Mouse (Mus musculus): ENCODE measurements around the gene Rbms3. TPM values are rescaled to one million over a fixed set of nuclear protein-coding genes. Genes with fewer than 3 reads are reported as not detected.

Rbms3 gene
- polyA plus RNA-seq, 1 experiment from 2014 or later, result 75.1 TPM

DNA sequence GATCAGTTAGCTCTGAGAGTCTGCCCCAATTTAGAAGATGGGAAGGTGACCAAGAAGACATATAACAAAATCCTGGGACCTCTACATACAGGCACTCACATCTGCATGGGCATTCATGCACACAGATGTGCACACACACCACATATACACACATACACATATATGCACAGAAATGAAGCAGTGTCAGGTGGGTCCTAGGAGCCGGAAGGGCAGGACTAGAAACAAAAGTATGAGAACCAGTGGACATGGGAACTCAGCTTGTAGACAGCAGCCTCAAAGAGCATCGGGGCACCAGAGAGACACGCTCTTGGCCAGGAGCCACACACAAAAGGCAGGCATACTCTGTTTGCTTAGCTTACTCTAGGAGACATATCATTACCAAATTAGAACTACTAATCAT lies 310.4 kb downstream of the Rbms3 start:
- H3K27ac ChIP-seq (ENCODE audit: low read depth, low read length), result no peak overlapping the region
- H3K4me3 ChIP-seq (ENCODE audit: low read length), result no peak overlapping the region
- H3K4me2 ChIP-seq (ENCODE audit: low read length), result no peak overlapping the region
- H3K9me3 ChIP-seq (ENCODE audit: control insufficient read depth, low read length), result no peaks in the 10 kb centered on the region
- no peaks in the 10 kb centered on the region for H3K4me1 ChIP-seq (ENCODE audit: control insufficient read depth, insufficient read depth, low read depth, low read length)
- no peak overlapping the region for H3K9ac ChIP-seq (ENCODE audit: low read depth, low read length)
- H3K36me3 ChIP-seq (ENCODE audit: control insufficient read depth, insufficient read depth, low read length), result no peaks in the 10 kb centered on the region
- WGBS, result 77% methylated on average over 3 of the region's 3 CpGs
- ATAC-seq, result no peak
- no peaks in the 10 kb centered on the region for H3K27me3 ChIP-seq (replicated peaks; ENCODE audit: control insufficient read depth, insufficient read depth, low read length)

DNA sequence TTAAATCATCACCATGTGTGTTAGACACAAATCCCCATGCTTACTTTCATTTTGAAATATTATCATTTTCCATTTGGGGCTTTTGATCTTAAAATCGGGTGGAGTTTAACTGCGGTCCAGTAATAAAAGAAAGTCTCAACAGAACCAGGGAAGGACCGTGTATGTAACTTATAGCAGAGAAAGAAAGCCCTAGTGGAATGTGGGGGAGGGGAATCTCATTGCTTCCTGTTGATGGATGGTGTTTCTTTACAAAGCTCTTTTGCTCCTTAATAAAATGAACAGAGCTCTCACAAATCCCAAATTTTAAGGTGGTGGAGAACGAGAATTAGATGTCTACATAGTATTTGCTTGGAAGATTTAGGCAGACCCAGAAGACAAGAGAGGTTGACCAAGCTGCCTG lies 311.3 kb downstream of the Rbms3 start:
- Histone ChIP-seq H3K36me3 (ENCODE audit: control insufficient read depth, insufficient read depth, low read length) (no peaks in the 10 kb centered on the region), H3K9me3 (ENCODE audit: control insufficient read depth, low read length) (no peaks in the 10 kb centered on the region), H3K27ac (ENCODE audit: low read depth, low read length) (no peak overlapping the region), H3K4me2 (ENCODE audit: low read length) (no peak overlapping the region), H3K9ac (ENCODE audit: low read depth, low read length) (no peak overlapping the region), H3K4me1 (ENCODE audit: control insufficient read depth, insufficient read depth, low read depth, low read length) (no peaks in the 10 kb centered on the region), H3K4me3 (ENCODE audit: low read length) (no peak overlapping the region), H3K27me3 (replicated peaks; ENCODE audit: control insufficient read depth, insufficient read depth, low read length) (no peaks in the 10 kb centered on the region)
- no peak for ATAC-seq
- 63% methylated on average over 4 of the region's 4 CpGs for WGBS

DNA sequence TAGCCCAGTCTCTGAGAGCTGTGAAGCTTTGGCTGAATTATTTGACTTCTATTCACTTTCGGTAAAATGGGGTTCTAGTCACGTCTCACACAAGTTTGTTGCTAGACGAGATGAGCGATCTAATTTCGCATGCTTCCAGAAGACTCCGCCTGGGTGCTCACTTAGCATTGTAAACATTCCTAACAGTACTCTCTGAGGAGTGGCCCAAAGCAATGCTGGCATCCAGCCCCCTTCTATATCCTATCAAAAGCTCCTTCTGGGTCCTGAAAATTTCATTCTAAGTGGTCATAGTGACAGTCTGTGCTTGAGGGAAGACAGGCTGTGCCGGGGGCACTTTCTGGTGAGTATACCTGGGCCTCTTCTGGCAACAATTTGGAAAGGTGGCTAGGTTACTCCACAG lies 312.5 kb downstream of the Rbms3 start:
- Histone ChIP-seq H3K9me3 (ENCODE audit: control insufficient read depth, low read length) (no peaks in the 10 kb centered on the region), H3K27ac (ENCODE audit: low read depth, low read length) (no peak overlapping the region), H3K4me1 (ENCODE audit: control insufficient read depth, insufficient read depth, low read depth, low read length) (no peaks in the 10 kb centered on the region), H3K27me3 (replicated peaks; ENCODE audit: control insufficient read depth, insufficient read depth, low read length) (no peaks in the 10 kb centered on the region), H3K4me2 (ENCODE audit: low read length) (no peak overlapping the region), H3K4me3 (ENCODE audit: low read length) (no peak overlapping the region), H3K36me3 (ENCODE audit: control insufficient read depth, insufficient read depth, low read length) (no peaks in the 10 kb centered on the region), H3K9ac (ENCODE audit: low read depth, low read length) (no peak overlapping the region)
- 93% methylated on average over 7 of the region's 7 CpGs for WGBS
- no peak for ATAC-seq

DNA sequence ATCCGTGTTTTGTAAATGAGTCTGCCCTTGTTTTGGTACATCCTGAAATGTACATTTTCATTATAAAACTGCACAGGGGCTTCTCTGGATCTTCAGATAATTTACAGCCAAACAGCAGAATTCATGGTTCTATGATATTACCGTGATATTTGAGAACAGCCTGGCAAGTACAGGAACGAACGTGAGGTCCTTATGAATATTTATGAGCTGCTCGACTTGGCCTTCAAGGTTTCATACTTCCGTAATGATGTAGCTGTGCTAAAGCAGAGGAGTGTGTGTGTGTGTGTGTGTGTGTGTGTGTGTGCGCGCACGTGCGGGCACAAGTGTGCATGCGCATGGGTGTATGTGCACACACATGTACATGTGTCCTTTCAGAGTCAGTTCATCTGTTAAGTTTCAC lies 316.1 kb downstream of the Rbms3 start:
- Histone ChIP-seq H3K4me3 (ENCODE audit: low read length) (no peak overlapping the region), H3K4me2 (ENCODE audit: low read length) (no peak overlapping the region), H3K36me3 (ENCODE audit: control insufficient read depth, insufficient read depth, low read length) (no peaks in the 10 kb centered on the region), H3K9me3 (ENCODE audit: control insufficient read depth, low read length) (no peaks in the 10 kb centered on the region), H3K27me3 (replicated peaks; ENCODE audit: control insufficient read depth, insufficient read depth, low read length) (no peaks in the 10 kb centered on the region), H3K27ac (ENCODE audit: low read depth, low read length) (no peak overlapping the region), H3K4me1 (ENCODE audit: control insufficient read depth, insufficient read depth, low read depth, low read length) (no peaks in the 10 kb centered on the region), H3K9ac (ENCODE audit: low read depth, low read length) (no peak overlapping the region)
- WGBS, result 63% methylated on average over 11 of the region's 11 CpGs
- no peak for ATAC-seq

- H3K36me3 ChIP-seq (ENCODE audit: control insufficient read depth, insufficient read depth, low read length), result no peaks in the 10 kb centered on the region
- no peaks in the 10 kb centered on the region for H3K9me3 ChIP-seq (ENCODE audit: control insufficient read depth, low read length)
- no peak overlapping the region for H3K9ac ChIP-seq (ENCODE audit: low read depth, low read length)
- H3K27me3 ChIP-seq (replicated peaks; ENCODE audit: control insufficient read depth, insufficient read depth, low read length), result no peaks in the 10 kb centered on the region
- H3K27ac ChIP-seq (ENCODE audit: low read depth, low read length), result no peak overlapping the region
- no peak overlapping the region for H3K4me2 ChIP-seq (ENCODE audit: low read length)
- ATAC-seq, result no peak
- no peaks in the 10 kb centered on the region for H3K4me1 ChIP-seq (ENCODE audit: control insufficient read depth, insufficient read depth, low read depth, low read length)
- no peak overlapping the region for H3K4me3 ChIP-seq (ENCODE audit: low read length)
Measured at GRCm38 (mm10) chr9:117309809-117310208, 319.9 kb downstream of the Rbms3 start.

GRCm38 (mm10) chr9:117298991-117299390 lies 330.7 kb downstream of the Rbms3 start:
- H3K36me3 ChIP-seq (ENCODE audit: control insufficient read depth, insufficient read depth, low read length), result no peaks in the 10 kb centered on the region
- 55% methylated on average over 7 of the region's 7 CpGs for WGBS

GRCm38 (mm10) chr9:117297662-117298531 lies 331.8 kb downstream of the Rbms3 start:
- no peak overlapping the region for H3K4me3 ChIP-seq (ENCODE audit: low read length)
- H3K4me1 ChIP-seq (ENCODE audit: control insufficient read depth, insufficient read depth, low read depth, low read length), result peaks cover 5% of the 10 kb centered on the region
- no peaks in the 10 kb centered on the region for H3K9me3 ChIP-seq (ENCODE audit: control insufficient read depth, low read length)
- H3K36me3 ChIP-seq (ENCODE audit: control insufficient read depth, insufficient read depth, low read length), result no peaks in the 10 kb centered on the region
- H3K9ac ChIP-seq (ENCODE audit: low read depth, low read length), result no peak overlapping the region
- no peak overlapping the region for H3K27ac ChIP-seq (ENCODE audit: low read depth, low read length)
- no peak for ATAC-seq
- no peak overlapping the region for H3K4me2 ChIP-seq (ENCODE audit: low read length)
- 37% methylated on average over 15 of the region's 15 CpGs for WGBS
- H3K27me3 ChIP-seq (replicated peaks; ENCODE audit: control insufficient read depth, insufficient read depth, low read length), result no peaks in the 10 kb centered on the region

More at GRCm38 (mm10) chr9:117298991-117299390, 330.7 kb downstream of the Rbms3 start:
- H3K4me1 ChIP-seq (ENCODE audit: control insufficient read depth, insufficient read depth, low read depth, low read length), result peaks cover 5% of the 10 kb centered on the region
- no peaks in the 10 kb centered on the region for H3K9me3 ChIP-seq (ENCODE audit: control insufficient read depth, low read length)
- no peak overlapping the region for H3K4me2 ChIP-seq (ENCODE audit: low read length)
- H3K9ac ChIP-seq (ENCODE audit: low read depth, low read length), result no peak overlapping the region
- no peaks in the 10 kb centered on the region for H3K27me3 ChIP-seq (replicated peaks; ENCODE audit: control insufficient read depth, insufficient read depth, low read length)
- H3K4me3 ChIP-seq (ENCODE audit: low read length), result no peak overlapping the region
- ATAC-seq, result no peak
- no peak overlapping the region for H3K27ac ChIP-seq (ENCODE audit: low read depth, low read length)

- Histone ChIP-seq H3K9ac (ENCODE audit: low read depth, low read length) (no peak overlapping the region), H3K27me3 (replicated peaks; ENCODE audit: control insufficient read depth, insufficient read depth, low read length) (no peaks in the 10 kb centered on the region), H3K27ac (ENCODE audit: low read depth, low read length) (no peak overlapping the region), H3K36me3 (ENCODE audit: control insufficient read depth, insufficient read depth, low read length) (no peaks in the 10 kb centered on the region), H3K4me3 (ENCODE audit: low read length) (no peak overlapping the region), H3K9me3 (ENCODE audit: control insufficient read depth, low read length) (no peaks in the 10 kb centered on the region), H3K4me2 (ENCODE audit: low read length) (no peak overlapping the region), H3K4me1 (ENCODE audit: control insufficient read depth, insufficient read depth, low read depth, low read length) (no peaks in the 10 kb centered on the region)
- WGBS, result 78% methylated on average over 15 of the region's 15 CpGs
- ATAC-seq, result no peak
Measured at GRCm38 (mm10) chr9:117291066-117291850, 338.5 kb downstream of the Rbms3 start.

DNA sequence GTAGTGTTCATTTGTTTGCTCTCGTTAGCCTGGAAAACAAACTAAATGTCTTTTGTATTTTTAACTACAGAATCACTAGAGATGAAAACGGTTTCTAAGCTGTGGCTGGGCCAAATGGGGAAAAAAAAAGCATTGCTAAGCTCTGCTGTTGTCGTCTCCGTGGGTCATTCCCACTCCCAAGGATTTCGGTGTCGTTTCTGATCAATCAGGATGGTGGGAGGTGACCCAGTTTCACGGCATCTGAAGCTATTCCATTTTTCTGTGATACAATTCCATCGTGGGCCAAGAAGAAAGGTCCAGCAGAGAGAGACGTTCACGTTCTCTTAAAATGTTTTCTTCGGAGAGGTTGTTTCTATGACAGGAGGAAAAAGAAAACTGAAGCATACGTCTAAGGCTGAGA lies 354.9 kb downstream of the Rbms3 start:
- Histone ChIP-seq H3K4me2 (ENCODE audit: low read length) (no peak overlapping the region), H3K27me3 (replicated peaks; ENCODE audit: control insufficient read depth, insufficient read depth, low read length) (no peaks in the 10 kb centered on the region), H3K4me1 (ENCODE audit: control insufficient read depth, insufficient read depth, low read depth, low read length) (no peaks in the 10 kb centered on the region), H3K9ac (ENCODE audit: low read depth, low read length) (no peak overlapping the region), H3K27ac (ENCODE audit: low read depth, low read length) (no peak overlapping the region), H3K36me3 (ENCODE audit: control insufficient read depth, insufficient read depth, low read length) (no peaks in the 10 kb centered on the region), H3K9me3 (ENCODE audit: control insufficient read depth, low read length) (no peaks in the 10 kb centered on the region), H3K4me3 (ENCODE audit: low read length) (no peak overlapping the region)
- ATAC-seq, result no peak
- WGBS, result 72% methylated on average over 12 of the region's 12 CpGs
